Comparison of ENCODE assay signal across 13 mouse cellular contexts in the genomic region with DNA sequence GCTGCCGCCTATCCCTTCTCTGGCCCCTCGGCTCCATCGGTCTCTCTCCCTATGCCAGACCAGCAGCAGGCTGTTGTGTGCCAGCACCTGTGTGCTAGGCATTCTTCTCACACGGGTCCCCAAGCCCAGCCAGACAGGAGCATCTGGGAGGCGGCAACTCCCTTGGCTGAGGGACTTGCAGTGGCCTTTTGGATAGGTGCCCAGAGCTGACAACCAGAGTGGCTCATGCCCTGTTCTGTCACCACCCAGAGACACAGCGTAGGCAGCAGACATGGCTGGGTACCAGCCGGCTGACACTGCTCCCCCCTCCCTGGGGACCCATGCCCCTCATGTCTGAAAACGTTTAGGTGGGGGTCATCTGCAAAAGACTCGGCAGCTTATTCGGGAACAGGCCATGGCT.
DNase-seq lines count a peak whose midpoint lies in the region; ATAC-seq and TF ChIP-seq lines count a peak whose summit lies in the region.
"Had no signal": no experiment of that assay in that cellular context is flagged by ENCODE, and none has a peak within 500 bp of the region (broad histone marks: within the 10 kb centered on the region; RNA-seq: fewer than 3 reads in every experiment).

No protein-coding gene starts in this region.

- no peak overlapping the region for H3K27ac ChIP-seq in heart, embryonic 12.5 days (ENCODE audit: poor library complexity, severe bottlenecking)
- H3K27ac ChIP-seq in hindbrain, embryonic 12.5 days: no peak overlapping the region
- H3K27ac ChIP-seq in liver, postnatal 0 days (ENCODE audit: low read depth): no peak overlapping the region
- no peak overlapping the region for H3K27ac ChIP-seq in left cerebral cortex, adult 2 months
- H3K27ac ChIP-seq: kidney, embryonic 15.5 days; stomach, postnatal 0 days had no signal

- H3K9me3 ChIP-seq in heart, embryonic 12.5 days (replicated peaks): no peaks in the 10 kb centered on the region
- no peaks in the 10 kb centered on the region for H3K9me3 ChIP-seq in hindbrain, embryonic 12.5 days (replicated peaks)
- no peaks in the 10 kb centered on the region for H3K9me3 ChIP-seq in liver, postnatal 0 days (ENCODE audit: low read length)
- H3K9me3 ChIP-seq: kidney, embryonic 15.5 days had no signal

- H3K9ac ChIP-seq in heart, embryonic 12.5 days: no peak overlapping the region
- no peak overlapping the region for H3K9ac ChIP-seq in hindbrain, embryonic 12.5 days
- H3K9ac ChIP-seq in liver, postnatal 0 days (replicated peaks): no peak overlapping the region
- H3K9ac ChIP-seq: kidney, embryonic 15.5 days had no signal

- WGBS in heart, embryonic 12.5 days: 67% methylated on average over 10 of the region's 10 CpGs
- 68% methylated on average over 10 of the region's 10 CpGs for WGBS in hindbrain, embryonic 12.5 days
- WGBS in liver, postnatal 0 days (ENCODE audit: insufficient replicate concordance): 69% methylated on average over 10 of the region's 10 CpGs

- intact Hi-C loops in left cerebral cortex, adult 2 months (cut with DNase I): no loop called here

- no peak for DNase-seq in heart, adult 8-10 months (ENCODE audit: low spot score)
- peak; percentile 78 for DNase-seq in brain, embryonic 14.5 days (ENCODE audit: low read depth)
- peak; percentile 88 to 90 for DNase-seq in cerebellum, postnatal 10 days
- DNase-seq in liver, postnatal 0 days: no peak
- DNase-seq in left cerebral cortex, adult 2 months (ENCODE audit: extremely low spot score in 1 of 2, low spot score in 2 of 2): no peak
- no peak for DNase-seq in embryo, embryonic 10.5 days (ENCODE audit: low spot score)
- DNase-seq: adrenal gland, postnatal 14 days; embryo, embryonic 11 days had no signal

- no peaks in the 10 kb centered on the region for H3K27me3 ChIP-seq in heart, embryonic 12.5 days (replicated peaks)
- no peaks in the 10 kb centered on the region for H3K27me3 ChIP-seq in hindbrain, embryonic 12.5 days
- H3K27me3 ChIP-seq in liver, postnatal 0 days (ENCODE audit: insufficient read depth, low read length): no peaks in the 10 kb centered on the region
- H3K27me3 ChIP-seq: kidney, embryonic 15.5 days; Patski had no signal

- TF ChIP-seq CTCF in brain, embryonic 14.5 days (IDR thresholded peaks at IDR 0.05; ENCODE audit: borderline replicate concordance, extremely low read depth, insufficient read depth, insufficient read length): no peak
- TF ChIP-seq CTCF in liver, postnatal 0 days (IDR thresholded peaks at IDR 0.05; ENCODE audit: low read depth): no peak
- no peak for TF ChIP-seq CTCF in left cerebral cortex, adult 2 months (IDR thresholded peaks at IDR 0.05)

- ATAC-seq in heart, embryonic 12.5 days (ENCODE audit: insufficient number of reproducible peaks, low FRiP score): 0 out of 2 replicates have a peak, but pooled peaks have one; percentile 39
- peak; percentile 58 for ATAC-seq in hindbrain, embryonic 12.5 days (ENCODE audit: low FRiP score)
- ATAC-seq in liver, postnatal 0 days: no peak
- ATAC-seq: Patski had no signal

- TF ChIP-seq POLR2A in brain, embryonic 14.5 days (IDR thresholded peaks at IDR 0.05; ENCODE audit: borderline replicate concordance, extremely low read depth, insufficient read depth, insufficient read length, poor library complexity, severe bottlenecking): no peak

- no peak overlapping the region for H3K4me3 ChIP-seq in heart, embryonic 12.5 days
- no peak overlapping the region for H3K4me3 ChIP-seq in hindbrain, embryonic 12.5 days
- no peak overlapping the region for H3K4me3 ChIP-seq in liver, postnatal 0 days (ENCODE audit: low read depth, low read length)
- H3K4me3 ChIP-seq in left cerebral cortex, adult 2 months: no peak overlapping the region
- H3K4me3 ChIP-seq: kidney, embryonic 15.5 days had no signal

- H3K4me1 ChIP-seq in heart, embryonic 12.5 days (replicated peaks): peaks cover 5% of the 10 kb centered on the region; the same call in 1 of the 2 replicates
- peaks cover 50% of the 10 kb centered on the region for H3K4me1 ChIP-seq in hindbrain, embryonic 12.5 days
- no peaks in the 10 kb centered on the region for H3K4me1 ChIP-seq in liver, postnatal 0 days (ENCODE audit: insufficient read depth)
- H3K4me1 ChIP-seq: kidney, embryonic 15.5 days had no signal

- H3K4me2 ChIP-seq in heart, embryonic 12.5 days: no peak overlapping the region
- no peak overlapping the region for H3K4me2 ChIP-seq in hindbrain, embryonic 12.5 days (replicated peaks)
- H3K4me2 ChIP-seq in liver, postnatal 0 days (ENCODE audit: low read depth, low read length): no peak overlapping the region
- H3K4me2 ChIP-seq: kidney, embryonic 15.5 days had no signal

- no peak for TF ChIP-seq EP300 in liver, postnatal 0 days (IDR thresholded peaks at IDR 0.05; ENCODE audit: low read depth)

- no peaks in the 10 kb centered on the region for H3K36me3 ChIP-seq in heart, embryonic 12.5 days
- H3K36me3 ChIP-seq in hindbrain, embryonic 12.5 days: no peaks in the 10 kb centered on the region
- no peaks in the 10 kb centered on the region for H3K36me3 ChIP-seq in liver, postnatal 0 days (replicated peaks; ENCODE audit: insufficient read depth, low read length)
- H3K36me3 ChIP-seq: kidney, embryonic 15.5 days had no signal

Comparison
In these comparisons a context has a peak if more than half of its experiments do, and no peak if none do; other contexts are left out.
1. DNase-seq: peak in brain, embryonic 14.5 days (single experiment) and cerebellum, postnatal 10 days (2 of 2); none in heart, adult 8-10 months (single experiment), liver, postnatal 0 days (single experiment), left cerebral cortex, adult 2 months (0 of 2) and embryo, embryonic 10.5 days (single experiment).